Mouse (Mus musculus) CD8-positive naive resting alpha-beta T cell, adult 57 days (primary cell): ENCODE results near the gene Gm47969. TPM values are rescaled to one million over a fixed set of nuclear protein-coding genes. Genes with fewer than 3 reads are reported as not detected.

Experiments used
- total RNA-seq: library from RNA; stranded (reverse); gene quantifications from one replicate; pipeline ENCODE4 v1.2.4, GENCODE M21; 2023

Gm47969 gene
- total RNA-seq, result not detected

GRCm38 (mm10) chr1:83044882-83045427 lies at the start of gene Gm47969:
Gene Gm47969, plus strand, starts transcription at chr1:83044932.

GRCm38 (mm10) chr1:83000306-83000705 lies 44.4 kb upstream of the Gm47969 start, which contains the start of gene Gm47959:
Gene Gm47959, plus strand, starts transcription at chr1:83000548.

GRCm38 (mm10) chr1:83038109-83038672 lies 6.5 kb upstream of the Gm47969 start, which contains the start of gene Slc19a3:
Gene Slc19a3, minus strand, starts transcription at chr1:83038448.

GRCm38 (mm10) chr1:83042380-83042779 lies 2.4 kb upstream of the Gm47969 start, which contains the start of gene Krtap28-10:
Gene Krtap28-10, minus strand, starts transcription at chr1:83042480.

GRCm38 (mm10) chr1:83059278-83059677 lies 14.5 kb downstream of the Gm47969 start, which contains the start of gene A030005K14Rik:
Gene A030005K14Rik, minus strand, starts transcription at chr1:83059378.

GRCm38 (mm10) chr1:83060643-83061042 lies 15.9 kb downstream of the Gm47969 start, which contains the start of gene Krtap28-13:
Gene Krtap28-13, plus strand, starts transcription at chr1:83060930.

Other genes with a start within 250 kb of the Gm47969 start
- gene Agfg1, start 205.4 kb upstream of the Gm47969 start, total RNA-seq, result 80.4 TPM
- gene A030005L19Rik, start 131.6 kb upstream of the Gm47969 start, total RNA-seq, result 2.7 TPM
- not detected for gene A030014E15Rik, start 120.0 kb upstream of the Gm47969 start, total RNA-seq
- not detected for gene Gm6217, start 113.5 kb upstream of the Gm47969 start, total RNA-seq
- gene A030003K21Rik, start 101.5 kb upstream of the Gm47969 start, total RNA-seq, result not detected
- gene Gm7544, start 88.9 kb upstream of the Gm47969 start, total RNA-seq, result not detected
- gene Gm47955, start 84.6 kb upstream of the Gm47969 start, total RNA-seq, result not detected
- not detected for gene Gm47959, start 44.4 kb upstream of the Gm47969 start, total RNA-seq
- not detected for gene Slc19a3, start 6.5 kb upstream of the Gm47969 start, total RNA-seq
- gene Krtap28-10, start 2.5 kb upstream of the Gm47969 start, total RNA-seq, result not detected
- not detected for gene A030005K14Rik, start 14.4 kb downstream of the Gm47969 start, total RNA-seq
- gene Krtap28-13, start 16.0 kb downstream of the Gm47969 start, total RNA-seq, result not detected
- not detected for gene Ccl20, start 71.8 kb downstream of the Gm47969 start, total RNA-seq
- not detected for gene Daw1, start 114.8 kb downstream of the Gm47969 start, total RNA-seq